Mouse (Mus musculus): Measurements from ENCODE around the gene Trex1. TPM values are rescaled to one million over a fixed set of nuclear protein-coding genes. Genes with fewer than 3 reads are reported as not detected.

Trex1 gene
- polyA plus RNA-seq, 1 experiment, result 40.4 TPM

DNA sequence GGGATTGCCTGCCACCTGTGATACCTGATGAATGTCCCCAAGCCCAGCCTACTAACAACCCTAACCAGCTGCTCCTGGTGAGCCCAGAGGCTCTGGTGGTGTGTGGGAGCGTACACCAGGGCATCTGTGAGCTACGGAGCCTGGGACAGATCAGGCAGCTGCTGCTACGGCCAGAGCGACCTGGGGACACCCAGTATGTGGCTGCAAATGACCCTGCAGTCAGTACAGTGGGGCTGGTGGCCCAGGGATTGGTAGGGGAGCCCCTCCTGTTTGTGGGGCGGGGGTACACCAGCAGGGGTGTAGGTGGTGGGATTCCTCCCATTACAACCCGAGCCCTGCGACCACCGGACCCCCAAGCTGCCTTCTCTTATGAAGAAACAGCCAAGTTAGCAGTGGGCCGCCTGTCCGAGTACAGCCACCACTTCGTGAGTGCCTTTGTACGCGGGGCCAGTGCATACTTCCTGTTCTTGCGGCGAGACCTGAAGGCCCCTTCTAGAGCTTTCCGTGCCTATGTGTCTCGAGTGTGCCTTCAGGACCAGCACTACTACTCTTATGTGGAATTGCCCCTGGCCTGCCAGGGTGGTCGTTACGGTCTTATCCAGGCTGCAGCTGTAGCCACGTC lies 40.9 kb upstream of the Trex1 start:
- H3K27me3 ChIP-seq (ENCODE audit: control insufficient read depth, insufficient read depth, low read length), result no peaks in the 10 kb centered on the region
- no peaks in the 10 kb centered on the region for H3K4me1 ChIP-seq (ENCODE audit: control insufficient read depth, insufficient read depth, low read length)
- no peak for TF ChIP-seq CTCF (IDR thresholded peaks at IDR 0.05; ENCODE audit: borderline replicate concordance, insufficient read depth, low read depth, low read length)
- no peak for TF ChIP-seq POLR2A (IDR thresholded peaks at IDR 0.05; ENCODE audit: borderline replicate concordance, insufficient read depth, low read length)
- no peak overlapping the region for H3K27ac ChIP-seq (ENCODE audit: insufficient read depth, low read length)
- H3K4me3 ChIP-seq (replicated peaks; ENCODE audit: insufficient read depth, low read depth, low read length), result no peak overlapping the region
- WGBS, result 88% methylated on average over 20 of the region's 20 CpGs
- no peak for DNase-seq

DNA sequence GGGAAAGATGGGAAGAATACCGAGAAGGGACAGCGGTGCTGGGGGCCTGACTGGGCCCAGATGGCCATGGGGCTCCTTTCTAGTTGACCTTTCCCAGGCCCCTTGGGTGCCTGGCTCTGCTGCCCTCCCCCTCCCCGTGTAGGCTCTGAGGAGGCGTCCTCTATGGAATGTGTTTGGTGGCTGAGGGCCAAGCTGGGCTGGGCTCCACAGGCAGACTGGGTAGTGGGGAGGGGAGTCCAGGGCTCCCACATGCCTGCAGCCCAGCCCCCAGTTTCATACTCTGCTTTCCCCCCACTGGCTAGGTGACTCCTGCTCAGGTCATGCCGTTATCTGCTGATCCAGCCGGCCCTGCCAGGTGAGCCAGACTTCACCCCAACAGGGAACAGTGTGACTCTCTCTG lies 39.4 kb upstream of the Trex1 start:
- TF ChIP-seq CTCF (IDR thresholded peaks at IDR 0.05; ENCODE audit: borderline replicate concordance, insufficient read depth, low read depth, low read length) (no peak), POLR2A (IDR thresholded peaks at IDR 0.05; ENCODE audit: borderline replicate concordance, insufficient read depth, low read length) (no peak)
- H3K27me3 ChIP-seq (ENCODE audit: control insufficient read depth, insufficient read depth, low read length), result no peaks in the 10 kb centered on the region
- peak in 1 of 2 experiments; percentile 29 for DNase-seq
- no peaks in the 10 kb centered on the region for H3K4me1 ChIP-seq (ENCODE audit: control insufficient read depth, insufficient read depth, low read length)
- WGBS, result 18% methylated on average over 6 of the region's 6 CpGs
- H3K27ac ChIP-seq (ENCODE audit: insufficient read depth, low read length), result no peak overlapping the region
- no peak overlapping the region for H3K4me3 ChIP-seq (replicated peaks; ENCODE audit: insufficient read depth, low read depth, low read length)

DNA sequence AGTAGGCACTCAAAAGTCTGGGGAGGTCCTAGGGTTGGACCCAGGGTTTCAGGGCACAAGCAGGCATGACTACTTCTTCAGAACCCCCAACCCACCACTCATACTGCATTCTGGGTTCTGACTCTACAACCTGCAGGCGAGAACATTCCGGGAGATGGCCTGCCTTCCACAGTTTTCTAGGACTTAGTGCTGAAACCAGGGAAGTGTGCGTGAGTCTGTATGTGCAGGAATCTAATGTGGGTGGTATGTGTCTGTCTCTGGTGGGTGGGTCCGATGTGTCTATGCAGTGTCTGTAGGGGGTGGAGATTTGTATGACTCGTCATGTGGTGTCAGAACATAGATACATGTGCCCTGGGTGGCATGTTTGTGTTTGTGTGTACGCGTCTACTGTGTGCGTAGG lies 38.8 kb upstream of the Trex1 start:
- Histone ChIP-seq H3K27ac (ENCODE audit: insufficient read depth, low read length) (no peak overlapping the region), H3K27me3 (ENCODE audit: control insufficient read depth, insufficient read depth, low read length) (no peaks in the 10 kb centered on the region), H3K4me1 (ENCODE audit: control insufficient read depth, insufficient read depth, low read length) (no peaks in the 10 kb centered on the region), H3K4me3 (replicated peaks; ENCODE audit: insufficient read depth, low read depth, low read length) (peak overlapping the region; percentile 15)
- DNase-seq, result no peak
- no peak for TF ChIP-seq CTCF (IDR thresholded peaks at IDR 0.05; ENCODE audit: borderline replicate concordance, insufficient read depth, low read depth, low read length)
- TF ChIP-seq POLR2A (IDR thresholded peaks at IDR 0.05; ENCODE audit: borderline replicate concordance, insufficient read depth, low read length), result no peak
- WGBS, result 83% methylated on average over 8 of the region's 8 CpGs

DNA sequence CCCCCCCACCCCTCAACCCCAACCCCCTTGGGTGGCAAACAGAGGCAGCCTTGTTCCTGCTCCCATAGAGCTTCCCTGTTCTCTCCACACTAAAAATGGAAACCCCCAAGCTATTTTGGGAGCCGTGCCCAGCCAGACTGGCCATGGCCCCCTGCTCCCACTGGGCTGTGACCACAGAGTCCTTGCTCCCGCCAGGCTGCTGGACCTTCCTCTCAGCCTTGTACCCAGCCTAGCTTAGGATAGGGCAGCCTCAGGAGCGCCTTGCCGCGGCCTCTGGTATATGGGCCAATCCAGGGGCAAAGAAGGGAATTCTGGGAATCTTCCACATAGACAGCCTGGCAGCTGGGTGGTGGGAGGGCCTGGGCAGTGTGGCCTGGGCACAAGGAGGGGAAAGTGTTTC lies 38.3 kb upstream of the Trex1 start:
- H3K27me3 ChIP-seq (ENCODE audit: control insufficient read depth, insufficient read depth, low read length), result no peaks in the 10 kb centered on the region
- WGBS, result 24% methylated on average over 5 of the region's 5 CpGs
- no peaks in the 10 kb centered on the region for H3K4me1 ChIP-seq (ENCODE audit: control insufficient read depth, insufficient read depth, low read length)
- peak overlapping the region; percentile 24; the same call in 1 of the 2 replicates for H3K27ac ChIP-seq (ENCODE audit: insufficient read depth, low read length)
- H3K4me3 ChIP-seq (replicated peaks; ENCODE audit: insufficient read depth, low read depth, low read length), result no peak overlapping the region
- TF ChIP-seq CTCF (IDR thresholded peaks at IDR 0.05; ENCODE audit: borderline replicate concordance, insufficient read depth, low read depth, low read length), result no peak
- TF ChIP-seq POLR2A (IDR thresholded peaks at IDR 0.05; ENCODE audit: borderline replicate concordance, insufficient read depth, low read length), result no peak
- DNase-seq, result peak; percentile 46 to 71

DNA sequence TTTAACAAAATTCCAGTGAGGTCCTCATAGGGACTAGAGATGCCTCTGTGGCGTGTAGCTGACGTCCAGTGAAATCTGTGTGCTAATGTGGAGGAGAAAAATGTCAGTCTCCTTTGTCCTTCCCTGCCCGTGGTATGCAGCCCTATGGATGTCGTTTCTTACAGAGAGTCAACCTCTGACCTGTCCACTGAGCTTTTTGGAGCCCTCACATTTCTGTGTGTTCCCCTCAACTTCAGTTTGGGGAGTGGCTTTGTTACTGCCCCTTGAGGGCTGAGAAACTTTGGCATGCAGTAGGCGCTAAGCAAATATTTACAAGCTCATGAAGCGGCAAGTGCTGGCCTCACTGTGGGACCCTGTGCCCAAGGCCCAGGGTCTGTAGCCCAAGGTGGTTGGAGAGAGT lies 37.8 kb upstream of the Trex1 start:
- 54% methylated on average over 6 of the region's 6 CpGs for WGBS
- no peak for DNase-seq
- no peak overlapping the region for H3K4me3 ChIP-seq (replicated peaks; ENCODE audit: insufficient read depth, low read depth, low read length)
- TF ChIP-seq CTCF (IDR thresholded peaks at IDR 0.05; ENCODE audit: borderline replicate concordance, insufficient read depth, low read depth, low read length) (no peak), POLR2A (IDR thresholded peaks at IDR 0.05; ENCODE audit: borderline replicate concordance, insufficient read depth, low read length) (no peak)
- no peaks in the 10 kb centered on the region for H3K4me1 ChIP-seq (ENCODE audit: control insufficient read depth, insufficient read depth, low read length)
- no peaks in the 10 kb centered on the region for H3K27me3 ChIP-seq (ENCODE audit: control insufficient read depth, insufficient read depth, low read length)
- peak overlapping the region; percentile 87 for H3K27ac ChIP-seq (ENCODE audit: insufficient read depth, low read length)

DNA sequence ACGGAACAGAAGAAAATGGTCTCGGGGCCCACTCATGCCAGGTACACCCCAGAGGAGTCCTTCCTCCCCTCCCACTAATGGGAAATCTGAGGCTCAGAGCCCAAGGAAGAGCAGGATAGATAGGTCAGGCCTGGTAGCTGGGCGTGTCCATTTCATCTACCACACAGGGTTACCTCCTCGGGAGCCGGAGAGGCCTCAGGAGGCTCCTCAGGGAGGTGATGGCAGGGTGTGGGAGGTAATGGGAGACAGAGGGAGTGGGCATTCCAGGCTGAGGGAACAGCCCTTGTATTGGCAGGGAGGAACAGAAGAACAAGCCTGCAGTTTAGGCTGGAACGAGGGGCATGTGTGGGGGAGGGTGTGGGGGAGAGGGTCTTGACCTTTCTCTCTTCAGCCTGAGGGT lies 37.3 kb upstream of the Trex1 start:
- Histone ChIP-seq H3K27me3 (ENCODE audit: control insufficient read depth, insufficient read depth, low read length) (no peaks in the 10 kb centered on the region), H3K4me3 (replicated peaks; ENCODE audit: insufficient read depth, low read depth, low read length) (peak overlapping the region; percentile 38), H3K27ac (ENCODE audit: insufficient read depth, low read length) (peak overlapping the region; percentile 87; the same call in 1 of the 2 replicates), H3K4me1 (ENCODE audit: control insufficient read depth, insufficient read depth, low read length) (no peaks in the 10 kb centered on the region)
- WGBS, result 57% methylated on average over 6 of the region's 6 CpGs
- no peak for DNase-seq
- TF ChIP-seq POLR2A (IDR thresholded peaks at IDR 0.05; ENCODE audit: borderline replicate concordance, insufficient read depth, low read length) (no peak), CTCF (IDR thresholded peaks at IDR 0.05; ENCODE audit: borderline replicate concordance, insufficient read depth, low read depth, low read length) (no peak)

DNA sequence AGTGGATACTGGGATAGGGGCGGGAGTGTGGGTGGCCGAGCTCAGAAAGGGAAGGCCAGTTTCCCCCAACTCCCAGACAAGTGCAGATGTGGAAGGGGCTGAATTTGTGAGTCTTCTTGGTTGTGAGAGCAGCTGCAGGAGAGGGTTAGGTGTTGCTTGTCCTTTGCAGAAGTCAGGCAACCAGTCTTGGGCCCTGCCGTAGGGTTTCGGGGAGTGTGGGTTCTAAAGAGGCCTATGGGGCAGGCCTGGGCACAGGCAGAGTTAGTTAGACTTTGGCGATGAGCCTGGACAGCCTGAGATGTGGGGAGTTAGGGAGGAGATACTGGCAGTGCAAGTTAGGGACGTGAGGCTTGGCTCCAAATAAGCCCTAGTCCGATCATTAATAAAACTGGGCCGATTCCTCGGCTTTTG lies 36.7 kb upstream of the Trex1 start:
- WGBS, result 56% methylated on average over 9 of the region's 9 CpGs
- DNase-seq, result peak; percentile 27 to 31
- Histone ChIP-seq H3K27me3 (ENCODE audit: control insufficient read depth, insufficient read depth, low read length) (no peaks in the 10 kb centered on the region), H3K4me1 (ENCODE audit: control insufficient read depth, insufficient read depth, low read length) (no peaks in the 10 kb centered on the region), H3K4me3 (replicated peaks; ENCODE audit: insufficient read depth, low read depth, low read length) (peak overlapping the region; percentile 50), H3K27ac (ENCODE audit: insufficient read depth, low read length) (peak overlapping the region; percentile 87; the same call in 1 of the 2 replicates)
- TF ChIP-seq POLR2A (IDR thresholded peaks at IDR 0.05; ENCODE audit: borderline replicate concordance, insufficient read depth, low read length), result no peak
- TF ChIP-seq CTCF (IDR thresholded peaks at IDR 0.05; ENCODE audit: borderline replicate concordance, insufficient read depth, low read depth, low read length), result no peak

All from cerebellum, adult 2 months (tissue).